8 mouse cellular contexts compared by ENCODE assay signal in genomic region chr19:3905261-3905969, GRCm38 (mm10). TPM values are rescaled to one million over a fixed set of nuclear protein-coding genes. Genes with fewer than 3 reads are reported as not detected.
DNase-seq lines count a peak whose midpoint lies in the region; ATAC-seq lines count a peak whose summit lies in the region.

No protein-coding gene starts in this region.

- no peak for DNase-seq in forebrain, embryonic 11.5 days (ENCODE audit: low spot score)
- DNase-seq in embryo, embryonic 10.5 days (ENCODE audit: low spot score), result peak; percentile 16
- DNase-seq in right cerebral cortex, adult 18-20 months, result no peak

- H3K27ac ChIP-seq in forebrain, embryonic 13.5 days, result no peak overlapping the region
- no peak overlapping the region for H3K27ac ChIP-seq in forebrain, embryonic 11.5 days (ENCODE audit: low read depth, low read length)
- peak overlapping the region; percentile 76 for H3K27ac ChIP-seq in limb, embryonic 13.5 days
- H3K27ac ChIP-seq in midbrain, embryonic 15.5 days, result 0 out of 2 replicates have a peak overlapping the region, but pooled peaks have one; percentile 25

- no peak for ATAC-seq in forebrain, embryonic 13.5 days
- ATAC-seq in forebrain, embryonic 11.5 days (replicated peaks; ENCODE audit: low FRiP score), result no peak
- ATAC-seq in hematopoietic stem cell, adult 5-6 weeks (replicated peaks in 1 of 2; ENCODE audit: insufficient read depth in 1 of 2, low FRiP score in 2 of 2, low TSS enrichment in 1 of 2, low read depth in 1 of 2, poor library complexity in 2 of 2, severe bottlenecking in 2 of 2), result peak; percentile 30 to 61
- ATAC-seq in limb, embryonic 13.5 days (ENCODE audit: low FRiP score, low read depth), result peak; percentile 8; the same call in 1 of the 2 replicates
- ATAC-seq in midbrain, embryonic 15.5 days (replicated peaks), result no peak
- ATAC-seq in cerebellum, adult (ENCODE audit: insufficient number of reproducible peaks, low FRiP score, low TSS enrichment), result no peak

- peaks cover 35% of the 10 kb centered on the region for H3K36me3 ChIP-seq in forebrain, embryonic 13.5 days (ENCODE audit: poor library complexity, severe bottlenecking)
- H3K36me3 ChIP-seq in forebrain, embryonic 11.5 days (ENCODE audit: control insufficient read depth, insufficient read depth, low read length), result peaks cover 3% of the 10 kb centered on the region; the same call in 1 of the 2 replicates
- H3K36me3 ChIP-seq in limb, embryonic 13.5 days, result peaks cover 58% of the 10 kb centered on the region
- peaks cover 3% of the 10 kb centered on the region; the same call in 1 of the 2 replicates for H3K36me3 ChIP-seq in midbrain, embryonic 15.5 days (replicated peaks)

- H3K4me3 ChIP-seq in forebrain, embryonic 13.5 days, result no peak overlapping the region
- H3K4me3 ChIP-seq in forebrain, embryonic 11.5 days (ENCODE audit: low read depth, low read length), result no peak overlapping the region
- H3K4me3 ChIP-seq in limb, embryonic 13.5 days, result peak overlapping the region; percentile 58
- H3K4me3 ChIP-seq in midbrain, embryonic 15.5 days, result no peak overlapping the region

- H3K27me3 ChIP-seq in forebrain, embryonic 13.5 days, result no peaks in the 10 kb centered on the region
- H3K27me3 ChIP-seq in forebrain, embryonic 11.5 days (ENCODE audit: control insufficient read depth, insufficient read depth, low read length), result no peaks in the 10 kb centered on the region; the same call in 1 of the 2 replicates
- H3K27me3 ChIP-seq in limb, embryonic 13.5 days, result no peaks in the 10 kb centered on the region
- 0 out of 2 replicates have a peak, but pooled peaks cover 5% of the 10 kb centered on the region for H3K27me3 ChIP-seq in midbrain, embryonic 15.5 days (replicated peaks)

- H3K9me3 ChIP-seq in forebrain, embryonic 13.5 days (replicated peaks), result no peaks in the 10 kb centered on the region
- no peaks in the 10 kb centered on the region for H3K9me3 ChIP-seq in forebrain, embryonic 11.5 days (ENCODE audit: control insufficient read depth, low read length)
- H3K9me3 ChIP-seq in limb, embryonic 13.5 days, result no peaks in the 10 kb centered on the region
- H3K9me3 ChIP-seq in midbrain, embryonic 15.5 days, result no peaks in the 10 kb centered on the region

- H3K9ac ChIP-seq in forebrain, embryonic 13.5 days, result peak overlapping the region; percentile 1; the same call in 1 of the 2 replicates
- no peak overlapping the region for H3K9ac ChIP-seq in forebrain, embryonic 11.5 days (ENCODE audit: low read length)
- peak overlapping the region; percentile 76 for H3K9ac ChIP-seq in limb, embryonic 13.5 days
- no peak overlapping the region for H3K9ac ChIP-seq in midbrain, embryonic 15.5 days

- peaks cover 16% of the 10 kb centered on the region for H3K4me1 ChIP-seq in forebrain, embryonic 13.5 days
- peaks cover 7% of the 10 kb centered on the region; the same call in 1 of the 2 replicates for H3K4me1 ChIP-seq in forebrain, embryonic 11.5 days (replicated peaks; ENCODE audit: control insufficient read depth, insufficient read depth, low read length)
- peaks cover 37% of the 10 kb centered on the region for H3K4me1 ChIP-seq in limb, embryonic 13.5 days
- H3K4me1 ChIP-seq in midbrain, embryonic 15.5 days, result peaks cover 12% of the 10 kb centered on the region

- H3K4me2 ChIP-seq in forebrain, embryonic 13.5 days, result 0 out of 2 replicates have a peak overlapping the region, but pooled peaks have one; percentile 1
- no peak overlapping the region for H3K4me2 ChIP-seq in forebrain, embryonic 11.5 days (ENCODE audit: low read depth, low read length, severe bottlenecking)
- H3K4me2 ChIP-seq in limb, embryonic 13.5 days (replicated peaks), result peak overlapping the region; percentile 83
- H3K4me2 ChIP-seq in midbrain, embryonic 15.5 days, result 0 out of 2 replicates have a peak overlapping the region, but pooled peaks have one; percentile 6

- 59% methylated on average over 6 of the region's 6 CpGs for WGBS in forebrain, embryonic 13.5 days
- 50% methylated on average over 6 of the region's 6 CpGs for WGBS in forebrain, embryonic 11.5 days
- 32% methylated on average over 6 of the region's 6 CpGs for WGBS in limb, embryonic 13.5 days
- WGBS in midbrain, embryonic 15.5 days, result 60% methylated on average over 6 of the region's 6 CpGs

RNA-seq across cellular contexts. Expression of gene Tcirg1, which starts 1.5 kb away (rescaled TPM):
- 10.4 and 11.3 TPM in 2 replicates for polyA plus RNA-seq in forebrain, embryonic 13.5 days (2015; fragmentation: Nextera tagmentation; extraction: Ambion mirVana)
- 11.4 and 15.7 TPM in 2 replicates for polyA plus RNA-seq in forebrain, embryonic 11.5 days (2014; fragmentation: Nextera tagmentation; extraction: Ambion mirVana)
- 110 and 122 TPM in 2 replicates for total RNA-seq in hematopoietic stem cell, adult 5-6 weeks (2017)
- polyA plus RNA-seq in limb, embryonic 13.5 days (2015; fragmentation: Nextera tagmentation; extraction: Ambion mirVana), result 40.3 and 52.9 TPM in 2 replicates
- polyA plus RNA-seq in midbrain, embryonic 15.5 days (2015; fragmentation: Nextera tagmentation; extraction: Ambion mirVana), result 12.7 and 14.6 TPM in 2 replicates

RNA-seq across cellular contexts. Expression of gene Ndufs8, which starts 7.2 kb away (rescaled TPM):
- polyA plus RNA-seq in forebrain, embryonic 13.5 days (2015; fragmentation: Nextera tagmentation; extraction: Ambion mirVana), result 197 and 208 TPM in 2 replicates
- 189 and 206 TPM in 2 replicates for polyA plus RNA-seq in forebrain, embryonic 11.5 days (2014; fragmentation: Nextera tagmentation; extraction: Ambion mirVana)
- 35.3 and 55.4 TPM in 2 replicates for total RNA-seq in hematopoietic stem cell, adult 5-6 weeks (2017)
- 259 and 267 TPM in 2 replicates for polyA plus RNA-seq in limb, embryonic 13.5 days (2015; fragmentation: Nextera tagmentation; extraction: Ambion mirVana)
- 246 and 258 TPM in 2 replicates for polyA plus RNA-seq in midbrain, embryonic 15.5 days (2015; fragmentation: Nextera tagmentation; extraction: Ambion mirVana)

RNA-seq across cellular contexts. Expression of gene Aldh3b1, which starts 24.2 kb away (rescaled TPM):
- polyA plus RNA-seq in forebrain, embryonic 13.5 days (2015; fragmentation: Nextera tagmentation; extraction: Ambion mirVana), result 1.1 TPM in 2 replicates
- 0.35 and 0.64 TPM in 2 replicates for polyA plus RNA-seq in forebrain, embryonic 11.5 days (2014; fragmentation: Nextera tagmentation; extraction: Ambion mirVana)
- total RNA-seq in hematopoietic stem cell, adult 5-6 weeks (2017), result 6.6 and 12.6 TPM in 2 replicates
- polyA plus RNA-seq in limb, embryonic 13.5 days (2015; fragmentation: Nextera tagmentation; extraction: Ambion mirVana), result 1.1 and 1.3 TPM in 2 replicates
- polyA plus RNA-seq in midbrain, embryonic 15.5 days (2015; fragmentation: Nextera tagmentation; extraction: Ambion mirVana), result 1.9 TPM in 2 replicates

RNA-seq across cellular contexts. Expression of gene Unc93b1, which starts 29.6 kb away (rescaled TPM):
- 3.8 and 5.3 TPM in 2 replicates for polyA plus RNA-seq in forebrain, embryonic 13.5 days (2015; fragmentation: Nextera tagmentation; extraction: Ambion mirVana)
- polyA plus RNA-seq in forebrain, embryonic 11.5 days (2014; fragmentation: Nextera tagmentation; extraction: Ambion mirVana), result 4.9 and 5.7 TPM in 2 replicates
- total RNA-seq in hematopoietic stem cell, adult 5-6 weeks (2017), result 79.6 and 90.4 TPM in 2 replicates
- polyA plus RNA-seq in limb, embryonic 13.5 days (2015; fragmentation: Nextera tagmentation; extraction: Ambion mirVana), result 14.2 and 15.0 TPM in 2 replicates
- 11.7 and 11.8 TPM in 2 replicates for polyA plus RNA-seq in midbrain, embryonic 15.5 days (2015; fragmentation: Nextera tagmentation; extraction: Ambion mirVana)

RNA-seq across cellular contexts. Expression of gene Aldh3b3, which starts 53.0 kb away (rescaled TPM):
- polyA plus RNA-seq in forebrain, embryonic 13.5 days (2015; fragmentation: Nextera tagmentation; extraction: Ambion mirVana), result not detected in 2 replicates
- not detected in 2 replicates for polyA plus RNA-seq in forebrain, embryonic 11.5 days (2014; fragmentation: Nextera tagmentation; extraction: Ambion mirVana)
- 0.31 TPM in 1 of 2 replicates, not detected in the other for total RNA-seq in hematopoietic stem cell, adult 5-6 weeks (2017)
- polyA plus RNA-seq in limb, embryonic 13.5 days (2015; fragmentation: Nextera tagmentation; extraction: Ambion mirVana), result 0.05 TPM in 1 of 2 replicates, not detected in the other
- not detected in 2 replicates for polyA plus RNA-seq in midbrain, embryonic 15.5 days (2015; fragmentation: Nextera tagmentation; extraction: Ambion mirVana)

Comparison
In these comparisons a context has a peak if more than half of its experiments do, and no peak if none do; other contexts are left out.
1. H3K9ac ChIP-seq: peak in forebrain, embryonic 13.5 days (single experiment) and limb, embryonic 13.5 days (single experiment); none in forebrain, embryonic 11.5 days (single experiment) and midbrain, embryonic 15.5 days (single experiment).
2. ATAC-seq: peak in hematopoietic stem cell, adult 5-6 weeks (2 of 2) and limb, embryonic 13.5 days (single experiment); none in forebrain, embryonic 13.5 days (single experiment), forebrain, embryonic 11.5 days (single experiment), midbrain, embryonic 15.5 days (single experiment) and cerebellum, adult (single experiment).
3. H3K27ac ChIP-seq: peak in limb, embryonic 13.5 days (single experiment) and midbrain, embryonic 15.5 days (single experiment); none in forebrain, embryonic 13.5 days (single experiment) and forebrain, embryonic 11.5 days (single experiment).